Mouse (Mus musculus): ENCODE measurements around the gene Rnf8.

- no peak for TF ChIP-seq CTCF (IDR thresholded peaks at IDR 0.05; ENCODE audit: low read depth)
- TF ChIP-seq EP300 (IDR thresholded peaks at IDR 0.05; ENCODE audit: low read depth) = no peak
These were observed 29.9 kb upstream of the Rnf8 start for GRCm38 (mm10) chr17:29584737-29585136.

All from liver, embryonic 14.5 days (tissue).